Mouse (Mus musculus): ENCODE data around the gene Megf8. TPM values are rescaled to one million over a fixed set of nuclear protein-coding genes. Genes with fewer than 3 reads are reported as not detected.
"Not testable (repeated sequence)": the region's sequence is repeated elsewhere in the genome, so short reads cannot be mapped to it uniquely, and the experiment has no call there.

Gene Megf8
- polyA plus RNA-seq, 1 experiment from 2014 or later: 14.7 TPM

DNA sequence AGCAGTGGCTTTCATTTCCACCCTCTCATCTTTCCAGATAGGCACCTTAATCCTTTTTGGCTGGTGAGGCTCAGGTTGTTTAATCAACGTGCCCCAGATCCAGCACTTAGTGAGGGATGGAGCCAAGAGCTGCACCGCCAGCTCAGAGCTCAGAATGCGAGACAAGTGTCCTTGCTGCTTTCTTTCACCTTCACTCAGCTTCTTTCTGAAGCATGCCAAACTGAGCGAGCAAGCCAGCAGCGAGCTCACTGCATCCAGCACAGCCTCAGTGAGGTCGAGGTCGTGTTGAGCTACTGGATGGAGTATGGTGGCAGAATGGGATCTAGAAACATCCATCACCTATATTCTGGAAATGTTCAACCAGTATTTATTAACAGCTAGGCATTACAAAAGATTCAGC, 3.6 kb upstream of the Megf8 start:
- Histone ChIP-seq H3K4me2 (ENCODE audit: low read depth) (no peak overlapping the region), H3K27me3 (ENCODE audit: control insufficient read depth, insufficient read depth, low read length) (peaks cover 30% of the 10 kb centered on the region), H3K27ac (ENCODE audit: low read depth, low read length) (no peak overlapping the region), H3K9me3 (ENCODE audit: control insufficient read depth, low read length) (no peaks in the 10 kb centered on the region), H3K36me3 (ENCODE audit: control insufficient read depth, insufficient read depth, low read length) (no peaks in the 10 kb centered on the region), H3K9ac (ENCODE audit: low read length) (no peak overlapping the region), H3K4me3 (ENCODE audit: low read depth, low read length) (no peak overlapping the region), H3K4me1 (ENCODE audit: control insufficient read depth, insufficient read depth, low read length) (peaks cover 17% of the 10 kb centered on the region)
- ATAC-seq (ENCODE audit: insufficient read depth, low FRiP score, low TSS enrichment): no peak
- DNase-seq (ENCODE audit: low spot score): no peak
- WGBS: 55% methylated on average over 7 of the region's 7 CpGs

- 2% methylated on average over 49 of the region's 51 CpGs for WGBS
- H3K27ac ChIP-seq (ENCODE audit: low read depth, low read length): no peak overlapping the region
- H3K9ac ChIP-seq (ENCODE audit: low read length): peak overlapping the region; percentile 35
- H3K4me3 ChIP-seq (ENCODE audit: low read depth, low read length): peak overlapping the region; percentile 36
- H3K27me3 ChIP-seq (ENCODE audit: control insufficient read depth, insufficient read depth, low read length): peaks cover 30% of the 10 kb centered on the region
- peak overlapping the region; percentile 68 for H3K4me2 ChIP-seq (ENCODE audit: low read depth)
- H3K36me3 ChIP-seq (ENCODE audit: control insufficient read depth, insufficient read depth, low read length): no peaks in the 10 kb centered on the region
- H3K4me1 ChIP-seq (ENCODE audit: control insufficient read depth, insufficient read depth, low read length): peaks cover 17% of the 10 kb centered on the region
- H3K9me3 ChIP-seq (ENCODE audit: control insufficient read depth, low read length): no peaks in the 10 kb centered on the region
- ATAC-seq (ENCODE audit: insufficient read depth, low FRiP score, low TSS enrichment) (no peak), DNase-seq (ENCODE audit: low spot score) (no peak)
These were observed 2.2 kb upstream of the Megf8 start for GRCm38 (mm10) chr7:25314606-25315305.

DNA sequence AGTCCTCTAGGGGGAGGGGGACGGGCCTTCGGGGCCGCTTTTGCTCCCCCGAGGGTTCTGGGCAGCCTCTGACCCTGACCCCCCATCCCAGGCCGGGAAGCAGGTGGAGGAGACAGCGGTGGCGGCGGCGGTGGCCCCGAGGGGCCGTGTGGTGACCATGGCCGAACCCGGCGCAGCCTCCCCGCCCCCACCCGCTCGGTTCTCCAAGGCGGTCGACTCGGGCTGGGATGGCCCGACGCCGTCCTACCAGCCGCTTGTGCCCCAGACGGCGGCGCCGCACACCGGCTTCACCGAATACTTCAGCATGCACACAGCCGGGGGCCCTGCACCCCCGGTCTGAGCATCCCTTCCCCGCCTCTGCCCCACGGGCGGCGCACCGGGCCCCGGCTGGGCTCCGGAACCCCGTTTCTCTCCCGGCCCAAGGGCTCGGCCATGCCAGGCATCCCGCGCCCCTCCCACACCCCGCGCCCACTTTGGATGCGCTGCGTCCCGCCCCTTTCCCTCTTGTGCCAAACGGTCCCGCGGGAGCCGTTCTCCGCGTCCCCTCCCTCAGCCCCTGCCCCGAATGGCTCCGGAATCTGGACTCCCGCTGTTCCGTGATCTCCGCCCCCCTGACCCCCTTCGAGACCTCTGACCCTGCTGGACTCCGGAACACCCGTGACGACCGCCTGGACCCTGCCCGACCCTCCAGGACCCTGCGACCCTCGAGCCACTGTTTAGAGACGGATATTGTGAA, 1.5 kb upstream of the Megf8 start:
- DNase-seq (ENCODE audit: low spot score): no peak

DNA sequence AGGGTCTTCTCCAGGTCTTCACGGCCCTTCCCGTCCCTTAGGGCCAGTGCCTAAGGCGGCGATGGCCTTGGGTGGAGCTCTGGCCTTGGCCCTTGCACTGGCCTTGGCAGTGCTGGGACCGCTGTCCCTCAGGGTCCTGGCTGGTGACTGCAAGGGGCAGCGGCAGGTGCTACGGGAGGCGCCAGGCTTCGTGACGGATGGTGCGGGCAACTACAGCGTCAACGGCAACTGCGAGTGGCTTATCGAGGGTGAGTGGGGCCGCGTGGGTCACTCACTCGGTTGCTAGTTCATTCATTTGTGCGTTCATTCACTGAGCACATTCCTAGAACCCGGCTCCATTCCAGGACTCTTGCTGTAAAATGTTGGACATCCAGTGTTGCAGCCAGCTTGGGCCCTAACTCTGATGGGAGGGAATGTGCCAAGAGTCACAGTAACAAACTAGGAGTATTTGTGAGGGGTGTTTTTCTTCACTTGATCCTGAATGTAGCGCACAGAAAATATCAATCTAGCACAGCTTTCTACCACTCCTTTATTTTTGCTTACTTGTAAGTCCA, 559 bp downstream of the Megf8 start:
- peak overlapping the region; percentile 87 for H3K9ac ChIP-seq (ENCODE audit: low read length)
- no peaks in the 10 kb centered on the region for H3K36me3 ChIP-seq (ENCODE audit: control insufficient read depth, insufficient read depth, low read length)
- 17% methylated on average over 21 of the region's 21 CpGs for WGBS
- DNase-seq (ENCODE audit: low spot score) (no peak), ATAC-seq (ENCODE audit: insufficient read depth, low FRiP score, low TSS enrichment) (peak; percentile 13)
- peak overlapping the region; percentile 97 for H3K4me2 ChIP-seq (ENCODE audit: low read depth)
- H3K4me3 ChIP-seq (ENCODE audit: low read depth, low read length): peak overlapping the region; percentile 68
- no peaks in the 10 kb centered on the region for H3K9me3 ChIP-seq (ENCODE audit: control insufficient read depth, low read length)
- H3K27me3 ChIP-seq (ENCODE audit: control insufficient read depth, insufficient read depth, low read length): peaks cover 30% of the 10 kb centered on the region
- H3K27ac ChIP-seq (ENCODE audit: low read depth, low read length): peak overlapping the region; percentile 75
- H3K4me1 ChIP-seq (ENCODE audit: control insufficient read depth, insufficient read depth, low read length): peaks cover 26% of the 10 kb centered on the region

More for the DNA sequence above, 1.5 kb upstream of the Megf8 start:
- Histone ChIP-seq H3K4me2 (ENCODE audit: low read depth) (peak overlapping the region; percentile 68), H3K9ac (ENCODE audit: low read length) (peak overlapping the region; percentile 35), H3K27ac (ENCODE audit: low read depth, low read length) (no peak overlapping the region), H3K9me3 (ENCODE audit: control insufficient read depth, low read length) (no peaks in the 10 kb centered on the region), H3K36me3 (ENCODE audit: control insufficient read depth, insufficient read depth, low read length) (no peaks in the 10 kb centered on the region), H3K4me3 (ENCODE audit: low read depth, low read length) (peak overlapping the region; percentile 36), H3K27me3 (ENCODE audit: control insufficient read depth, insufficient read depth, low read length) (peaks cover 30% of the 10 kb centered on the region), H3K4me1 (ENCODE audit: control insufficient read depth, insufficient read depth, low read length) (peaks cover 17% of the 10 kb centered on the region)
- no peak for ATAC-seq (ENCODE audit: insufficient read depth, low FRiP score, low TSS enrichment)
- under 1% methylated on average over 55 of the region's 69 CpGs for WGBS

DNA sequence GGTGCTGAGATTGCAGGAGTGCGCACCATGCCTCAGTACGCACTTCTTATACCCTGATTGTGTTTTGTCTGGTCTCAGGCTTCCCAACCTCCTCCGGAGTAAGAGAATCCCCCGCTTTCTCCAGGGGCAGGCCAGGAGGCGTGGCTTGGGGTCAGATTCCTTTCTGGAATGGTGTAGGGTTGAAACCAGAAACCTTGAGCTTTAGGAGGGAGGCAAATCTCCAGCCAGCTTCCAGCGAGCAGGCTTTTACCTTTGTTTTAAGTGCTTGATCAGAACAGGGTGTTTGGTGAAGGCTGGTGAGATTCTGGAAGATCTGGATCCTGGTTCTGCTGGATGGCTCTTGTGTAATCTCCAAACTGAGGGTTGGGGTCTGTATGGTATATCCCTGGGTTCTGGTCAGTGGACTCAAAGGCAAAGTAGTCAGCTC, 5.1 kb downstream of the Megf8 start:
- Histone ChIP-seq H3K27me3 (ENCODE audit: control insufficient read depth, insufficient read depth, low read length) (no peaks in the 10 kb centered on the region), H3K4me1 (ENCODE audit: control insufficient read depth, insufficient read depth, low read length) (peaks cover 14% of the 10 kb centered on the region), H3K9ac (ENCODE audit: low read length) (0 out of 2 replicates have a peak overlapping the region, but pooled peaks have one; percentile 29), H3K9me3 (ENCODE audit: control insufficient read depth, low read length) (no peaks in the 10 kb centered on the region), H3K36me3 (ENCODE audit: control insufficient read depth, insufficient read depth, low read length) (no peaks in the 10 kb centered on the region), H3K4me2 (ENCODE audit: low read depth) (no peak overlapping the region), H3K27ac (ENCODE audit: low read depth, low read length) (peak overlapping the region; percentile 68), H3K4me3 (ENCODE audit: low read depth, low read length) (no peak overlapping the region)
- DNase-seq (ENCODE audit: low spot score) (peak; percentile 75), ATAC-seq (ENCODE audit: insufficient read depth, low FRiP score, low TSS enrichment) (no peak)
- 5% methylated on average over 6 of the region's 6 CpGs for WGBS

DNA sequence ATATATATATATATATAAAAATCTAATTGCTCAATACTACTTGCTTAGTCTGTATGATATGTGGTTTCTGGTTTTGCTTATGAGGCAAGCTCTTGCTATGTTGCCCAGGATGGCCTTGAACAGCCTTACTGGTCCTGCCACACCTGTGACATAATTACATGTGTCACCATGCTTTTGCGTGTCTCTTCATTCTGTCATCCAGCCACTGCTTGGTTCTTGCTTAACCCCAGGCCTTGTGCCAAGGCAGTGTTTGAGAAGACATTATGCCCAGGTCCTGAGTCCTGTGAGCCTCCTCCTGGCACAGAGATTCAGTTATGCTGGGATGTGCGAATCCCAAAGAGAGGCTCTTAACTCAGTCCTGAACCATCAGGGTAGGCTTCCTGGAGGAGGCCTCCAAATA, 6.3 kb downstream of the Megf8 start:
- 89% methylated on average over 2 of the region's 2 CpGs for WGBS
- Histone ChIP-seq H3K9me3 (ENCODE audit: control insufficient read depth, low read length) (no peaks in the 10 kb centered on the region), H3K4me1 (ENCODE audit: control insufficient read depth, insufficient read depth, low read length) (peaks cover 9% of the 10 kb centered on the region; the same call in 1 of the 2 replicates), H3K9ac (ENCODE audit: low read length) (no peak overlapping the region), H3K4me3 (ENCODE audit: low read depth, low read length) (no peak overlapping the region), H3K4me2 (ENCODE audit: low read depth) (no peak overlapping the region), H3K36me3 (ENCODE audit: control insufficient read depth, insufficient read depth, low read length) (no peaks in the 10 kb centered on the region; the same call in 1 of the 2 replicates), H3K27me3 (ENCODE audit: control insufficient read depth, insufficient read depth, low read length) (no peaks in the 10 kb centered on the region), H3K27ac (ENCODE audit: low read depth, low read length) (no peak overlapping the region)
- DNase-seq (ENCODE audit: low spot score) (no peak), ATAC-seq (ENCODE audit: insufficient read depth, low FRiP score, low TSS enrichment) (no peak)

- ATAC-seq (ENCODE audit: insufficient read depth, low FRiP score, low TSS enrichment); H3K27me3 ChIP-seq (ENCODE audit: control insufficient read depth, insufficient read depth, low read length): not testable (repeated sequence)
These were observed 8.5 kb downstream of the Megf8 start for GRCm38 (mm10) chr7:25325431-25325830.

DNA sequence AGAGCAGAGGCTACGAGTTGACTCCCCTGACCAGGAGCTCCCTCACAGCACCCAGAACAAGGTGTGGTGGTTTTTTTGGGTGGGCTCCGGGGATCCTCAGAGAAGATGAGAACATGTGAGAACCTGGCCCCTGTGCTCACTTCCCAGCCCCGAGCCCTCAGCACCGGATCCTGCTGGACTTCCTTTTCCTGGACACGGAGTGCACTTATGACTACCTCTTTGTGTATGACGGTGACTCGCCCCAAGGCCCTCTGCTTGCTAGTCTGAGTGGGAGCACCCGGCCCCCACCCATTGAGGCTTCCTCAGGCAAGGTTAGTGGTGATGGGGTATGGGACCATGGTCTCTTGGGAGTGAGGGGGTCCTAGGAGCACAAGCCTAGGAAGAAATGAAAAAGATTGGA, 9.3 kb downstream of the Megf8 start:
- Histone ChIP-seq H3K36me3 (ENCODE audit: control insufficient read depth, insufficient read depth, low read length) (peaks cover 9% of the 10 kb centered on the region), H3K27me3 (ENCODE audit: control insufficient read depth, insufficient read depth, low read length) (no peaks in the 10 kb centered on the region), H3K9ac (ENCODE audit: low read length) (no peak overlapping the region), H3K4me1 (ENCODE audit: control insufficient read depth, insufficient read depth, low read length) (peaks cover 7% of the 10 kb centered on the region; the same call in 1 of the 2 replicates), H3K4me2 (ENCODE audit: low read depth) (no peak overlapping the region), H3K27ac (ENCODE audit: low read depth, low read length) (no peak overlapping the region), H3K4me3 (ENCODE audit: low read depth, low read length) (no peak overlapping the region), H3K9me3 (ENCODE audit: control insufficient read depth, low read length) (no peaks in the 10 kb centered on the region)
- ATAC-seq (ENCODE audit: insufficient read depth, low FRiP score, low TSS enrichment): no peak
- 89% methylated on average over 8 of the region's 8 CpGs for WGBS
- no peak for DNase-seq (ENCODE audit: low spot score)

More at GRCm38 (mm10) chr7:25325431-25325830, 8.5 kb downstream of the Megf8 start:
- H3K27ac ChIP-seq (ENCODE audit: low read depth, low read length); H3K4me1 ChIP-seq (ENCODE audit: control insufficient read depth, insufficient read depth, low read length); H3K4me3 ChIP-seq (ENCODE audit: low read depth, low read length); H3K9me3 ChIP-seq (ENCODE audit: control insufficient read depth, low read length); DNase-seq (ENCODE audit: low spot score); H3K9ac ChIP-seq (ENCODE audit: low read length); H3K36me3 ChIP-seq (ENCODE audit: control insufficient read depth, insufficient read depth, low read length); H3K4me2 ChIP-seq (ENCODE audit: low read depth): not testable (repeated sequence)
- WGBS: 92% methylated on average over 5 of the region's 6 CpGs
